Mouse (Mus musculus): Measurements from ENCODE around the gene Sema3e. TPM values are rescaled to one million over a fixed set of nuclear protein-coding genes. Genes with fewer than 3 reads are reported as not detected.

Sema3e gene
- polyA plus RNA-seq (2015; fragmentation: Nextera tagmentation; extraction: Ambion mirVana) = 5.5 TPM in 2 replicates

GRCm38 (mm10) chr5:14025205-14026124 is at the start of gene Sema3e:
TSS of gene Sema3e (plus strand) at chr5:14025276.
- Histone ChIP-seq H3K27me3 (peaks cover 10% of the 10 kb centered on the region), H3K27ac (no peak within 1 kb of the TSS), H3K36me3 (no peaks in the 10 kb centered on the region), H3K9ac (peak within 1 kb of the TSS; percentile 60), H3K9me3 (peaks cover 6% of the 10 kb centered on the region; the same call in 1 of the 2 replicates), H3K4me2 (replicated peaks) (peak within 1 kb of the TSS; percentile 86), H3K4me1 (peaks cover 8% of the 10 kb centered on the region; the same call in 1 of the 2 replicates), H3K4me3 (peak within 1 kb of the TSS; percentile 53)
- ATAC-seq (ENCODE audit: low FRiP score, low read depth) = peak; percentile 67
- 1% methylated on average over 47 of the region's 47 CpGs for whole genome bisulfite sequencing

- H3K9ac ChIP-seq = no peak overlapping the region
- ATAC-seq (ENCODE audit: low FRiP score, low read depth) = no peak
Observed at GRCm38 (mm10) chr5:13977576-13977975, 47.5 kb upstream of the Sema3e start.

GRCm38 (mm10) chr5:13979156-13979555 is 45.9 kb upstream of the Sema3e start:
- Histone ChIP-seq H3K9ac (no peak overlapping the region), H3K27me3 (peaks cover 6% of the 10 kb centered on the region; the same call in 1 of the 2 replicates), H3K27ac (no peak overlapping the region), H3K4me1 (no peaks in the 10 kb centered on the region), H3K36me3 (no peaks in the 10 kb centered on the region), H3K4me3 (no peak overlapping the region), H3K4me2 (replicated peaks) (no peak overlapping the region), H3K9me3 (no peaks in the 10 kb centered on the region)
- 82% methylated on average over 4 of the region's 4 CpGs for WGBS
- no peak for ATAC-seq (ENCODE audit: low FRiP score, low read depth)

More at GRCm38 (mm10) chr5:13977576-13977975, 47.5 kb upstream of the Sema3e start:
- H3K27me3 ChIP-seq = no peaks in the 10 kb centered on the region
- no peak overlapping the region for H3K27ac ChIP-seq
- no peaks in the 10 kb centered on the region for H3K4me1 ChIP-seq
- H3K4me3 ChIP-seq = no peak overlapping the region
- no peaks in the 10 kb centered on the region for H3K36me3 ChIP-seq
- no peak overlapping the region for H3K4me2 ChIP-seq (replicated peaks)
- no peaks in the 10 kb centered on the region for H3K9me3 ChIP-seq
- WGBS = 19% methylated on average over 3 of the region's 3 CpGs

- Histone ChIP-seq H3K4me1 (peaks cover 5% of the 10 kb centered on the region; the same call in 1 of the 2 replicates), H3K27ac (no peak overlapping the region), H3K36me3 (no peaks in the 10 kb centered on the region), H3K9ac (no peak overlapping the region), H3K27me3 (peaks cover 9% of the 10 kb centered on the region; the same call in 1 of the 2 replicates), H3K9me3 (no peaks in the 10 kb centered on the region), H3K4me3 (no peak overlapping the region), H3K4me2 (replicated peaks) (no peak overlapping the region)
- no peak; the same call in 1 of the 2 replicates for ATAC-seq (ENCODE audit: low FRiP score, low read depth)
- WGBS = 67% methylated on average over 7 of the region's 7 CpGs
Observed at GRCm38 (mm10) chr5:13982417-13983054, 42.5 kb upstream of the Sema3e start.

- H3K27ac ChIP-seq = no peak overlapping the region
- H3K4me2 ChIP-seq (replicated peaks) = no peak overlapping the region
- H3K4me3 ChIP-seq = no peak overlapping the region
- no peak for ATAC-seq (ENCODE audit: low FRiP score, low read depth)
- no peaks in the 10 kb centered on the region for H3K9me3 ChIP-seq
- peaks cover 5% of the 10 kb centered on the region; the same call in 1 of the 2 replicates for H3K4me1 ChIP-seq
- WGBS = 49% methylated on average over 4 of the region's 4 CpGs
- H3K36me3 ChIP-seq = no peaks in the 10 kb centered on the region
- peaks cover 9% of the 10 kb centered on the region; the same call in 1 of the 2 replicates for H3K27me3 ChIP-seq
- H3K9ac ChIP-seq = no peak overlapping the region
Observed at GRCm38 (mm10) chr5:13983608-13984007, 41.5 kb upstream of the Sema3e start.

GRCm38 (mm10) chr5:13985669-13986068 is 39.4 kb upstream of the Sema3e start:
- no peak overlapping the region for H3K4me3 ChIP-seq

GRCm38 (mm10) chr5:13987123-13987522 is 38.0 kb upstream of the Sema3e start:
- ATAC-seq (ENCODE audit: low FRiP score, low read depth) = no peak
- H3K27ac ChIP-seq = no peak overlapping the region
- no peak overlapping the region for H3K4me2 ChIP-seq (replicated peaks)
- H3K4me1 ChIP-seq = peaks cover 5% of the 10 kb centered on the region; the same call in 1 of the 2 replicates
- no peaks in the 10 kb centered on the region for H3K9me3 ChIP-seq
- no peak overlapping the region for H3K9ac ChIP-seq
- H3K27me3 ChIP-seq = peaks cover 9% of the 10 kb centered on the region; the same call in 1 of the 2 replicates
- no peaks in the 10 kb centered on the region for H3K36me3 ChIP-seq
- WGBS = 67% methylated on average over 1 of the region's 1 CpGs
- no peak overlapping the region for H3K4me3 ChIP-seq

More at GRCm38 (mm10) chr5:13985669-13986068, 39.4 kb upstream of the Sema3e start:
- Histone ChIP-seq H3K27ac (no peak overlapping the region), H3K36me3 (no peaks in the 10 kb centered on the region), H3K27me3 (peaks cover 9% of the 10 kb centered on the region; the same call in 1 of the 2 replicates), H3K9ac (no peak overlapping the region), H3K9me3 (no peaks in the 10 kb centered on the region), H3K4me2 (replicated peaks) (no peak overlapping the region), H3K4me1 (peaks cover 5% of the 10 kb centered on the region; the same call in 1 of the 2 replicates)
- ATAC-seq (ENCODE audit: low FRiP score, low read depth) = no peak
- 90% methylated on average over 3 of the region's 3 CpGs for WGBS

GRCm38 (mm10) chr5:13988023-13988422 is 37.1 kb upstream of the Sema3e start:
- no peak overlapping the region for H3K4me2 ChIP-seq (replicated peaks)
- H3K27me3 ChIP-seq = peaks cover 9% of the 10 kb centered on the region; the same call in 1 of the 2 replicates
- no peak for ATAC-seq (ENCODE audit: low FRiP score, low read depth)
- H3K36me3 ChIP-seq = no peaks in the 10 kb centered on the region
- peaks cover 8% of the 10 kb centered on the region; the same call in 1 of the 2 replicates for H3K4me1 ChIP-seq
- H3K4me3 ChIP-seq = no peak overlapping the region
- H3K27ac ChIP-seq = no peak overlapping the region
- WGBS = 43% methylated on average over 2 of the region's 2 CpGs
- no peak overlapping the region for H3K9ac ChIP-seq
- no peaks in the 10 kb centered on the region for H3K9me3 ChIP-seq

- Histone ChIP-seq H3K27ac (no peak overlapping the region), H3K4me2 (replicated peaks) (no peak overlapping the region), H3K36me3 (no peaks in the 10 kb centered on the region), H3K4me1 (0 out of 2 replicates have a peak, but pooled peaks cover 6% of the 10 kb centered on the region), H3K9ac (no peak overlapping the region), H3K9me3 (peaks cover 3% of the 10 kb centered on the region), H3K27me3 (peaks cover 3% of the 10 kb centered on the region; the same call in 1 of the 2 replicates), H3K4me3 (no peak overlapping the region)
- peak; percentile 40; the same call in 1 of the 2 replicates for ATAC-seq (ENCODE audit: low FRiP score, low read depth)
- 32% methylated on average over 11 of the region's 11 CpGs for WGBS
Observed at GRCm38 (mm10) chr5:13992734-13993396, 32.2 kb upstream of the Sema3e start.

- Histone ChIP-seq H3K4me1 (peaks cover 13% of the 10 kb centered on the region; the same call in 1 of the 2 replicates), H3K4me2 (replicated peaks) (no peak overlapping the region; the same call in 1 of the 2 replicates), H3K9ac (no peak overlapping the region), H3K4me3 (no peak overlapping the region), H3K9me3 (no peaks in the 10 kb centered on the region), H3K27ac (no peak overlapping the region), H3K27me3 (peaks cover 10% of the 10 kb centered on the region), H3K36me3 (no peaks in the 10 kb centered on the region)
- ATAC-seq (ENCODE audit: low FRiP score, low read depth) = no peak
- 90% methylated on average over 7 of the region's 7 CpGs for WGBS
Observed at GRCm38 (mm10) chr5:14028341-14028740, 3.3 kb downstream of the Sema3e start.

GRCm38 (mm10) chr5:14030796-14031195 is 5.7 kb downstream of the Sema3e start:
- Histone ChIP-seq H3K27me3 (peaks cover 4% of the 10 kb centered on the region), H3K4me3 (no peak overlapping the region), H3K4me2 (replicated peaks) (no peak overlapping the region), H3K9me3 (no peaks in the 10 kb centered on the region), H3K4me1 (peaks cover 12% of the 10 kb centered on the region; the same call in 1 of the 2 replicates), H3K27ac (no peak overlapping the region), H3K36me3 (no peaks in the 10 kb centered on the region), H3K9ac (no peak overlapping the region)
- WGBS = 75% methylated on average over 1 of the region's 1 CpGs
- ATAC-seq (ENCODE audit: low FRiP score, low read depth) = no peak

Data from limb, embryonic 13.5 days (tissue).